Mouse (Mus musculus) heart, embryonic 11.5 days (tissue): ENCODE measurements around the gene Bcas3. TPM values are rescaled to one million over a fixed set of nuclear protein-coding genes. Genes with fewer than 3 reads are reported as not detected.

Source experiments
- ATAC-seq: fragments of 200-750 bp; cut with Nextera tagmentation; replicated peaks from 2 replicates; pipeline ENCODE4 v1.8.0; 2017; ENCODE audit warnings: moderate library complexity; ENCODE audit not compliant: insufficient number of reproducible peaks, low FRiP score, low TSS enrichment
- H3K27ac ChIP-seq: fragments of 300-500 bp; sonication (generic); 2 replicates; pipeline ENCODE4 v1.5.1; 2014; ENCODE audit warnings: mild to moderate bottlenecking, low read depth, low read length
- H3K27me3 ChIP-seq: fragments of 300-500 bp; sonication (generic); 2 replicates; pipeline ENCODE4 v1.6.1; 2014; ENCODE audit warnings: mild to moderate bottlenecking, low read length, mixed read lengths; ENCODE audit not compliant: control insufficient read depth, insufficient read depth
- H3K36me3 ChIP-seq: fragments of 300-500 bp; sonication (generic); 2 replicates; pipeline ENCODE4 v1.6.1; 2014; ENCODE audit warnings: mild to moderate bottlenecking, low read length, moderate library complexity, mixed read lengths; ENCODE audit not compliant: control insufficient read depth, insufficient read depth
- H3K4me1 ChIP-seq: fragments of 300-500 bp; sonication (generic); 2 replicates; pipeline ENCODE4 v1.6.1; 2014; ENCODE audit warnings: low read length; ENCODE audit not compliant: control insufficient read depth, insufficient read depth
- H3K4me2 ChIP-seq: fragments of 300-500 bp; sonication (generic); 2 replicates; pipeline ENCODE4 v1.6.1; 2014; ENCODE audit warnings: mild to moderate bottlenecking, moderate library complexity
- H3K4me3 ChIP-seq: fragments of 300-500 bp; sonication (generic); 2 replicates; pipeline ENCODE4 v1.5.1; 2014; ENCODE audit warnings: low read depth, low read length
- H3K9ac ChIP-seq: fragments of 300-500 bp; sonication (generic); 2 replicates; pipeline ENCODE4 v1.6.1; 2014; ENCODE audit warnings: mild to moderate bottlenecking, low read depth, low read length, moderate library complexity
- H3K9me3 ChIP-seq: fragments of 300-500 bp; sonication (generic); replicated peaks from 2 replicates; pipeline ENCODE4 v1.6.1; 2016; ENCODE audit warnings: low read length; ENCODE audit not compliant: control insufficient read depth
- WGBS: fragments of 180-500 bp; shearing (Covaris S2); extraction: QIAGEN DNeasy Blood & Tissue Kit; methylation state at CpG from one replicate; pipeline ENCODE4 v1.1.7; 2014; ENCODE audit not compliant: insufficient replicate concordance; 5-methylcytosine and 5-hydroxymethylcytosine counted together
- polyA plus RNA-seq: library from polyadenylated mRNA; unstranded; fragments of >200 nt; fragmentation: Nextera tagmentation; extraction: Ambion mirVana; gene quantifications from 2 replicates; pipeline ENCODE4 v1.2.1, GENCODE M21; 2014

Gene Bcas3
- polyA plus RNA-seq, 1 experiment from 2014 or later, result 22.8 TPM

DNA sequence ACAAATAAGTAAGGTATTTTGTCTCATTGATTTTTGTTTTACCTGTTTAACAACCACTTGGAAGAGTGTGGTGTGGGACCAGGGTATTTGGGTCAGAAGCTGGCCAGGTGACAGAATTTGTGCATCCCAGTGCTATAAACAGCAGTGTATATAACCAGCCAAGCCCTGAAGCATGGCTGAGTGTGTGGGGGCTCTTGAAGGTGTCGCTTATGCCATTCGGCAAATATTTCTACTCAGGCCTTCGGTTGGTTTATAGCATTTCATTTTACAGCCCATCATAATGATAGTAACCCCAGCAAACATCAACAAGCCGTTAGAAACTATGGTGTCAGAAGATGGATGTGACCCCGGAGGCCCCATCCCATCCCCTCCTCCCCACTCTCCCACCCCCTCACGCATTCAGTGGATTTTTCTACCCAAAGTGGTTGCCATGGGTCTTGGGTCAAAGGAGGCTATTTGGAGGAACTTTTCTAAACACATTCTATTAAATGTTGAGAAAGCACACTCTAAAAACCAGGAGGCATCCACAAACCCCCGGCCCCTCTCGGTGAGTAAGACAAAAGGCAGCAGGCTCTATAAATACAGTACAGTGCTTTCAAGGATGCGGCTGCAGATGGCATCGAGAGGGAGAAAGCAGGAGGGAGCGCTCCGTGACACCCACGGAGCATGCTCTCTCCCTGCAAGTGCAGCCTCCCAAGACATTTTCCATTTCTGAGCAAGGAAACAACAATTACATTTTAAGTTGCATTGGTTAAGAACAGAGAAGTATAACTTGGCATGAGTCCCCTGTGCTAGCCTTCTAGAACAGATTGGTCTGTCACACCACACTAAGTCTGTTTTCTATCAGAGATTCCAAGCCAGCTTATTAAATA is 401.9 kb downstream of the Bcas3 start:
- WGBS, result 67% methylated on average over 13 of the region's 13 CpGs
- H3K4me3 ChIP-seq, result no peak overlapping the region

DNA sequence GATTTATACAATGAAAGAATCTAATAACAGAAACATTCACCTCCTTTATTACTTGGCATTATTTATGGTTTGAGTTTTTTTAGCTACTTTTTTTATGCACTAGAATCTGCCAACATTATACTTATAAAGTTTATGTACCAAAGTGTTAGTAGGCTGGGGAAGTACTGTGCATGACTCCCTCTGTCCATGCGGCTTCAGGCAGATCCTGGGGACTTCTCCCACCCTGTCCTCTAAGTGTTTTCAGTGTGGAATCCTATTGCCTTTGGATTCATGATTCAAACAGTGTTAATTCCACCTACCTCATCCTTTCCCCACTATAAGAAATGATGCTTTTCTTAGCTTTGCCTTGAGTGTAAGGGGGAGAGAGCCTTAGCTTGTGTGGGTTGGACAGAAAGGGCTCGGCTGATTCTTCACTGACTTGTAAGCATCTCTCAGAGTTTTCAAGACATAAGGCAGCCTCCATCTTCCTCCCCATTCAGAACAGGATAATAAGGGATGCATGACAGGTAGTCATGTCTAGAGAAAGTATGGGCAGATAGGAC is 402.6 kb downstream of the Bcas3 start:
- ATAC-seq, result no peak
- Histone ChIP-seq H3K4me2 (no peak overlapping the region), H3K27me3 (no peaks in the 10 kb centered on the region; the same call in 1 of the 2 replicates), H3K4me3 (no peak overlapping the region), H3K9me3 (no peaks in the 10 kb centered on the region), H3K36me3 (no peaks in the 10 kb centered on the region), H3K4me1 (peaks cover 12% of the 10 kb centered on the region), H3K27ac (no peak overlapping the region), H3K9ac (no peak overlapping the region)
- 79% methylated on average over 2 of the region's 2 CpGs for whole genome bisulfite sequencing

More for the DNA sequence above, 401.9 kb downstream of the Bcas3 start:
- Histone ChIP-seq H3K27ac (no peak overlapping the region), H3K36me3 (no peaks in the 10 kb centered on the region), H3K27me3 (no peaks in the 10 kb centered on the region), H3K9ac (no peak overlapping the region), H3K4me1 (peaks cover 7% of the 10 kb centered on the region; the same call in 1 of the 2 replicates), H3K4me2 (no peak overlapping the region), H3K9me3 (no peaks in the 10 kb centered on the region)
- no peak for ATAC-seq

DNA sequence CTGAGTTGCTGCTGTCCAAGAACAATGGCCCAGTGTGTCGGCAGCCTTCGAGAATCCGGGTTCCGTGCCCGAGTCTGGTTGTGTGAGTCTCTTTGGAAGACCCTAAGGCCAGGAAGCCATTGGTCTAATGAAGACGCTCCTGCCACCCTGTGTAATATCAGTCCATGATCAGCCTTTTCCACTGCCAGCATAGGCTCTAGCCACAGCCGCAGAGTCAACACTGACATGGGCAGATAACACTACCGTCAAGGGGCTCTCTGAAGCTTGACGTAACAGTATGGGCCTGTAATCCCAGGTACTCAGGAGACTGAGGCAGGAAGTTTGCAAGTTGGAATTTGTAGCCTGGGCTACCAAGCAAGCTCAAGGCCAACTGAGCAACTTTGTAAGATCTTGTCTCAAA is 405.9 kb downstream of the Bcas3 start:
- H3K27me3 ChIP-seq, result peaks cover 4% of the 10 kb centered on the region
- H3K36me3 ChIP-seq, result no peaks in the 10 kb centered on the region
- 74% methylated on average over 9 of the region's 9 CpGs for WGBS
- no peaks in the 10 kb centered on the region for H3K9me3 ChIP-seq
- no peak for ATAC-seq
- no peak overlapping the region for H3K4me3 ChIP-seq
- peaks cover 9% of the 10 kb centered on the region for H3K4me1 ChIP-seq
- H3K9ac ChIP-seq, result no peak overlapping the region
- H3K4me2 ChIP-seq, result no peak overlapping the region
- no peak overlapping the region for H3K27ac ChIP-seq

DNA sequence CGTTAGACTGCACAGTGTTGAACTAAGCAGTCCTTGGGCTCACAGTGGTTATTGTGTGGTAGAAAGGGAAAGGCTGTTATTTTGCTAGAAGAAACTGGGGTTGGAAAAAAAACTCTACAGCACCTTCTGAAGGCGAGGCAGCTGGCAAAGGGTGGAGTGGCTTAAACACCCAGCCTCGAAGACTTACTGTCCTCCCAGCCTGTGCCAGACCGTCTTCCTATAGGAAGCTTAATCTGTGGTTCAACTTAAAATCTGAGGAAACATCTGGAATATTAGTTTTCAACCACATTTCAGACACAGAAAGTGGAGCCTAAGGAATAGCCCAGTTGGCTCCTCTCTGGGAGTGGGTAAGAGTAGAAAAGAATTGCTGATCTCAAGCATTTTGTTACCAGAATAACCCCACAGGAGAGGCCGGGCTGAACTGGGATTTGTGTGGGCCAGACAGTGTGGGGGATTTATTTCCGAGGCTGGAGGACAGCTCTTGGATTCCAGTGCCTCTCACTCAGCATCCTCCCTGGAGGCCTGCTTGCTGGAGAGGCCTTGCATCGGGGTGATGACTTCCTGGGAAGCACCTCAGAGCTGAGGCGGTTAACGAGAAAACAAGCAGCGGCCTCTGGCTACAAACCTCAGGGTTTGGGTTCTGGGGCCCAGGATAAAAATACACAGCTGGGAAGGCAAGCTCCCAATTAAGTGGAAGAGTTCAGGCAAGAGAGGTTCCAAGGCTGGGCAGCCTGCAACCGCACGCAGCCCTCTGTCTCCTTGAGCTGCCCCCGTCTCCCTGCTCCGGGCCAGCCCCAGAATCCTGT is 406.9 kb downstream of the Bcas3 start:
- Histone ChIP-seq H3K4me1 (peaks cover 9% of the 10 kb centered on the region), H3K27me3 (peaks cover 7% of the 10 kb centered on the region), H3K4me3 (no peak overlapping the region), H3K9me3 (no peaks in the 10 kb centered on the region), H3K4me2 (no peak overlapping the region), H3K36me3 (no peaks in the 10 kb centered on the region), H3K9ac (no peak overlapping the region), H3K27ac (no peak overlapping the region)
- WGBS, result 62% methylated on average over 14 of the region's 14 CpGs
- ATAC-seq, result no peak

DNA sequence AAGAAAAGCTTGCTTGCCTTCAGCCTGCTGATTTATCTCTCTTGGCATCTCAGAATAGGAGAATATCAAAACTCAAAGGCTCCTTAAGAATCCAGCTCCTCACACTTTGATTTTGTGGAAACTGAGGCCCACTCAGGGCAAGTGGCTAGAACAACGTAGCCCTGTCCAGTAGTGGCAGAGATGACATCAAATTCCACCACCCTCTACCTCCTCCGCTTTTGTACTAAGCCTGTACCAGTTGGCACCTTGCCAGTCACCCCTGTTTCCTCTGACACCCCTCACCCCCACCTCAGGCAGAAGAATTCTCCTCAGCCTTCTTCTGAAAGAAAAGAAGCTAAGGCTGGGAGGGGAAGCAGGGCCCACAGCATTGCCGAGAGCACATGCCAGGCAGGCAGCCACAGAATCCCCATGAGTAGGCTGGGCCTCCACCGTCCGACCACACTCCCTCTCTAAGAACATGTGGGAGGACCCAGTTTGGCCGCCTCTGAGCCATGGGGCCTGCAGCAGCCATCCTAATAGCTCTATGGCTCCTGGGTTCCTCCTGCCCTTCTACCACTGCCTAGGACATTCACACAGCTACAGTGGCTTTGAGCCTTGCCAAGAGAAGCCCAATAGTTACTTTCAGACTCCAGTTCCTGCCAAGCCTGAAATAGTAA is 407.6 kb downstream of the Bcas3 start:
- no peak overlapping the region for H3K4me3 ChIP-seq
- ATAC-seq, result no peak
- H3K9me3 ChIP-seq, result no peaks in the 10 kb centered on the region
- peaks cover 7% of the 10 kb centered on the region for H3K27me3 ChIP-seq
- no peak overlapping the region for H3K27ac ChIP-seq
- H3K4me1 ChIP-seq, result peaks cover 9% of the 10 kb centered on the region
- 29% methylated on average over 6 of the region's 6 CpGs for WGBS
- H3K9ac ChIP-seq, result peak overlapping the region; percentile 46; the same call in 1 of the 2 replicates
- H3K36me3 ChIP-seq, result no peaks in the 10 kb centered on the region
- H3K4me2 ChIP-seq, result no peak overlapping the region; the same call in 1 of the 2 replicates

DNA sequence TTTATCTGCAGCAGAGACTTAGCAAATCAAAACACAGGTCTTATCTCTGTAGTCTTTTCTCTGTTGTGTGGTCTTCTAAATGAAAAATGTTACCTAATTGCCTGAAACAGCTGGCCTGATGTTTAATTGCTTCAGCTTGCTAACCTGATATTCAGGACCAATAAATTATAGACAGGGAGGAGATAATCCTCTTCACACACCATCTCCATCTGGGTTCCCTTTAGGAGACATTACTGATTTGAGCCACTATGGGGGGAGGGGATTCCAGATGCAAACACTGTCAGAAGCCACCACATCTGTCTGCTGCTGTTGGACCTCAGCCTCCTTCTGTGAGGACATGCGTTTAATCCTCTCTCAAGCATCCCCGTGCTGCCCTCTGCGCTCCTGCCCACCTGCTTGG is 408.2 kb downstream of the Bcas3 start:
- ATAC-seq, result no peak
- H3K4me1 ChIP-seq, result peaks cover 14% of the 10 kb centered on the region
- no peaks in the 10 kb centered on the region for H3K36me3 ChIP-seq
- no peak overlapping the region for H3K27ac ChIP-seq
- no peaks in the 10 kb centered on the region for H3K9me3 ChIP-seq
- 74% methylated on average over 3 of the region's 3 CpGs for WGBS
- no peak overlapping the region for H3K9ac ChIP-seq
- H3K27me3 ChIP-seq, result peaks cover 7% of the 10 kb centered on the region
- H3K4me2 ChIP-seq, result no peak overlapping the region
- H3K4me3 ChIP-seq, result no peak overlapping the region

DNA sequence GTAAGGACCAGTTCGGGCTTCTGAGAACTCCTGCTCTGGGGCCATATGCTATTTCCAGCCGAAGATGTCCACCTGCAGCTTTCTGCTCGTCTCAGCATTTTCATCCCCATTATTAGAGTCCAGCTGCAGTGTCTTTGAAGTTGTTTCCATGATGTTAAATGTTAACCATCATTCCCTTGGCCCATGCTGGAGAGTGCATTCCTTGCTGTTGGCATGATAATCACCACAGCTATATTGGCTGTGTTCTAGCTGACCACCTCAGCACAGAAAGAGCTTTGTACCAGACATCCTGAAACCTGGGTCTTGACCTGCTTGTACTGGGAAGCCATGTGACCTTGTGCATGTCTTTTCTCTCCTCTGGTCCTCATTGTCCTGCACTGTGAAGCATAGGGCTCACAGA is 410.7 kb downstream of the Bcas3 start:
- H3K27ac ChIP-seq, result no peak overlapping the region
- H3K36me3 ChIP-seq, result no peaks in the 10 kb centered on the region
- no peak overlapping the region for H3K4me3 ChIP-seq
- peaks cover 7% of the 10 kb centered on the region for H3K27me3 ChIP-seq
- 83% methylated on average over 3 of the region's 3 CpGs for WGBS
- no peaks in the 10 kb centered on the region for H3K9me3 ChIP-seq
- H3K4me2 ChIP-seq, result no peak overlapping the region
- peaks cover 17% of the 10 kb centered on the region for H3K4me1 ChIP-seq
- no peak overlapping the region for H3K9ac ChIP-seq
- no peak for ATAC-seq

DNA sequence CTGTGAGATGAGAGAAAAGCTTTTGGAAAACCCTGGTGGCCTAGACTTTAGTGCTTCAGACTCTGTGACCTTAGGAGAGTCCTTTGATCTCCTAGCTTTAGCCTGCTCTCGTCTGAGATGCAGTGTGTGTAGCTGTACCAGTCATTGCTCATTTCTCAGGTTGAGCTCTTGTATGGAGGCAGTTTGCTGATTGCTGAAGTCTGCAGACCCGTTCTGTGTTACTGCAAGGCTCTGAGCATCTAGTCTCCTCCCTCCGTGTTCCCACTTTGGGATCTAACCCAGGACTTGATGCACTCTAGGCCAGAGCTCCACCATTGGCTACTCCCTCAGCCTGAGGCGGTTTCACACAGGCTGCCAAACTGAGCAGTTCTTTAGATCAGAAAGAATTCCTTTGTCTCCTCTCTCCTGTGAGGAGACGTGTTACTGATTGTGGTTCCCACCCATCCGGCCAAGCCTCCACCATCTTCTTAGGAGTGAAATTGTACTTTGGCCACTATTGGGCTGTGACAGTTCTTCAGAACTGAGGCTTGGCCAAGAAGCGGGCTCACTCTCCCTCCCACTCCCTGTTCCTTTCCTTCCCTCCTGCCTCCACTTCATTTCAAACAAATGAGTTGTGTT is 413.2 kb downstream of the Bcas3 start:
- Histone ChIP-seq H3K9ac (no peak overlapping the region; the same call in 1 of the 2 replicates), H3K36me3 (no peaks in the 10 kb centered on the region), H3K4me1 (peaks cover 9% of the 10 kb centered on the region; the same call in 1 of the 2 replicates), H3K27me3 (peaks cover 7% of the 10 kb centered on the region; the same call in 1 of the 2 replicates), H3K9me3 (no peaks in the 10 kb centered on the region), H3K4me3 (no peak overlapping the region), H3K4me2 (no peak overlapping the region), H3K27ac (no peak overlapping the region)
- WGBS, result 29% methylated on average over 7 of the region's 7 CpGs
- ATAC-seq, result no peak
